Mouse (Mus musculus): ENCODE measurements around the gene Mapk1. TPM values are rescaled to one million over a fixed set of nuclear protein-coding genes. Genes with fewer than 3 reads are reported as not detected.
A peak's percentile ranks its signal among the peaks of the same experiment; 100 is the strongest.

Gene Mapk1
- polyA plus RNA-seq, 1 experiment from 2014 or later = 133 TPM

GRCm38 (mm10) chr16:17015853-17016230 is 32.7 kb downstream of the Mapk1 start:
- Histone ChIP-seq H3K4me2 (no peak overlapping the region), H3K4me1 (replicated peaks) (peaks cover 19% of the 10 kb centered on the region), H3K4me3 (no peak overlapping the region), H3K36me3 (peaks cover 43% of the 10 kb centered on the region), H3K9ac (no peak overlapping the region), H3K9me3 (replicated peaks) (no peaks in the 10 kb centered on the region), H3K27ac (ENCODE audit: poor library complexity, severe bottlenecking) (no peak overlapping the region), H3K27me3 (replicated peaks) (no peaks in the 10 kb centered on the region)
- WGBS = 88% methylated on average over 3 of the region's 3 CpGs
- ATAC-seq (ENCODE audit: insufficient number of reproducible peaks, low FRiP score) = no peak

DNA sequence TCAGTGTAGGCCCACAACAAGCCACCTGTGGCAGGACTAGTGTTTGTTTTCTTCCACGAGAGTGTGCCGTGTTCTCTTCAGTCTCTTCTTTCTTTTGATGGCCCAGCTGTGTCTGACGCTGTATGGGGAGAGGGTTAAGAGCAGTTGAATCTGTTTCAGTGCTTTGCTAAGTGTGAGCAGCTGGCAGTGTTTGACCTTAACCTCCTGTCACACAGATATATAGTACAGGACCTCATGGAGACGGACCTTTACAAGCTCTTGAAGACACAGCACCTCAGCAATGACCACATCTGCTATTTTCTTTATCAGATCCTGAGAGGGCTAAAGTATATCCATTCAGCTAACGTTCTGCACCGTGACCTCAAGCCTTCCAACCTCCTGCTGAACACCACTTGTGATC is 34.9 kb downstream of the Mapk1 start:
- Histone ChIP-seq H3K27ac (ENCODE audit: poor library complexity, severe bottlenecking) (no peak overlapping the region), H3K36me3 (peaks cover 53% of the 10 kb centered on the region), H3K9me3 (replicated peaks) (no peaks in the 10 kb centered on the region), H3K4me1 (replicated peaks) (peaks cover 13% of the 10 kb centered on the region), H3K27me3 (replicated peaks) (no peaks in the 10 kb centered on the region), H3K9ac (no peak overlapping the region), H3K4me3 (no peak overlapping the region), H3K4me2 (no peak overlapping the region)
- 64% methylated on average over 6 of the region's 6 CpGs for WGBS
- no peak for ATAC-seq (ENCODE audit: insufficient number of reproducible peaks, low FRiP score)

DNA sequence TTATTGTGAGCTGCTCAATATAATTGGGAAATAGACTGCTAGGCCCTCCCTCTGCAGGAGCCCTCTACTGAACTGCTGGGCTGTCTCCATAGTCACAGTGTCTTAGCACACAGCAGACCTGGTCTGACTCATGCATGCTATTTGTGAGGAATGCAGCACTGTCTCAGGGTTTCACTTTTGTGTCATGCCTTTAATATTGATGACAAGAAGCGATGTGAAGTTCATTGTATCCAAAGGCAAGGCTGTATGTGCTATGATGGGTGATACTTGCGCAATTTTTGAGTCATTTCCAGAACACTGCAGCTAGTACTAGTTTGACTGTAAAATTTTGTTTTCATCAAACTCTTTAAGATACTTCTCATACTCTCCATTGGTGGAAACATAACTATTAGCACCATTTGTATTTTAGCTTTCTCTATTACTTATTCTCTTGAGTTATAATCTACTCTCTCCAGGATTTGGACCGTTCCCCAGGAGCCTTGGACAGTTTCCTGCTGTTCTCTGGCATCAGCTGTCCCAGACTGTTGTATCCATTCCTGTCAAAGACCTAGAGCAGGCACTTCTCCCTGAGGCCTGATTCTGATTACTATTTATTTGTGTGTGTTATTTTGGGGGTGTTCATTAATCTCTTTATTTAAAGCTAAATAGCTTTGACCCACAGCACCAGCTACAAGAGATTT is 41.4 kb downstream of the Mapk1 start:
- Histone ChIP-seq H3K4me3 (no peak overlapping the region), H3K4me1 (replicated peaks) (0 out of 2 replicates have a peak, but pooled peaks cover 2% of the 10 kb centered on the region), H3K4me2 (no peak overlapping the region), H3K36me3 (peaks cover 75% of the 10 kb centered on the region), H3K9ac (no peak overlapping the region), H3K9me3 (replicated peaks) (no peaks in the 10 kb centered on the region), H3K27me3 (replicated peaks) (no peaks in the 10 kb centered on the region), H3K27ac (ENCODE audit: poor library complexity, severe bottlenecking) (no peak overlapping the region)
- ATAC-seq (ENCODE audit: insufficient number of reproducible peaks, low FRiP score) = no peak
- WGBS = 86% methylated on average over 3 of the region's 3 CpGs

DNA sequence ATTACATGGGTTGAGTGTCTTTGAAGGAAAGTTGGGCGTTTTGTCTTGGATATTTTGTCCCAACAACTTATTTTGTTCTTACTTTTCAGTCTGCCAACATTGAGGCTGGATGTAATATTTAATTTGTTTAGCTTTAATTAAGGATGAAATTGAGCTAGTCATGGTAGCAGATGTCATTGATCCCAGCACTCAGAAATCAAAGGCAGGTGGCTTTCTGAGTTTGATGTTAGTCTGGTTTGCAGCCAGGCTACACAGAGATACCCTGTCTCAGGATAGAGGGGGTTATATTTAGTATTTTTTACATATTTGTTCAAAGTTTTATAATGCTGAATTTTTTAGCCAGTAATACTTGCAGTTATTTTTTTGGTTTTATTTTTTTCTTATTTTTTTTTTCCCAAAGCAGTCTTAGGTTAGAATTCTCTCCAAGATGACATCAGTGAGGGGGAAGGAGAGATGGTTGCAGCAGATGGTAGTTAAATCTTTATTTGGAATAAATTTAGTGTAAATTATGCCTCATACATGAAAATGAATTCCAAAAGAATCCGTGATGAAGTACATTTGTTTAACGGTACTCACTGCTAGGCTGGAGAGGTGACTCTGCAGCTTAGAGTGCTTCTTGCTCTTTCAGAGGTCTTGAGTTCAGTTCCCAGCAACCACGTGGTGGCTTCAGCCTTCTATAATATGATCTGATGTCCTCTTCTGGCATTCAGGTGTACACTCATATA is 47.0 kb downstream of the Mapk1 start:
- no peaks in the 10 kb centered on the region for H3K4me1 ChIP-seq (replicated peaks)
- no peak overlapping the region for H3K4me3 ChIP-seq
- 89% methylated on average over 4 of the region's 4 CpGs for WGBS
- no peak for ATAC-seq (ENCODE audit: insufficient number of reproducible peaks, low FRiP score)
- H3K36me3 ChIP-seq = peaks cover 74% of the 10 kb centered on the region
- no peaks in the 10 kb centered on the region for H3K27me3 ChIP-seq (replicated peaks)
- H3K9ac ChIP-seq = no peak overlapping the region
- no peak overlapping the region for H3K27ac ChIP-seq (ENCODE audit: poor library complexity, severe bottlenecking)
- H3K9me3 ChIP-seq (replicated peaks) = no peaks in the 10 kb centered on the region
- H3K4me2 ChIP-seq = no peak overlapping the region

GRCm38 (mm10) chr16:17033754-17034153 is 50.6 kb downstream of the Mapk1 start:
- H3K4me2 ChIP-seq = no peak overlapping the region
- H3K36me3 ChIP-seq = peaks cover 74% of the 10 kb centered on the region
- H3K27ac ChIP-seq (ENCODE audit: poor library complexity, severe bottlenecking) = no peak overlapping the region
- 96% methylated on average over 2 of the region's 2 CpGs for WGBS
- H3K27me3 ChIP-seq (replicated peaks) = no peaks in the 10 kb centered on the region
- no peaks in the 10 kb centered on the region for H3K4me1 ChIP-seq (replicated peaks)
- H3K9me3 ChIP-seq (replicated peaks) = no peaks in the 10 kb centered on the region
- H3K4me3 ChIP-seq = no peak overlapping the region
- no peak overlapping the region for H3K9ac ChIP-seq
- ATAC-seq (ENCODE audit: insufficient number of reproducible peaks, low FRiP score) = no peak

DNA sequence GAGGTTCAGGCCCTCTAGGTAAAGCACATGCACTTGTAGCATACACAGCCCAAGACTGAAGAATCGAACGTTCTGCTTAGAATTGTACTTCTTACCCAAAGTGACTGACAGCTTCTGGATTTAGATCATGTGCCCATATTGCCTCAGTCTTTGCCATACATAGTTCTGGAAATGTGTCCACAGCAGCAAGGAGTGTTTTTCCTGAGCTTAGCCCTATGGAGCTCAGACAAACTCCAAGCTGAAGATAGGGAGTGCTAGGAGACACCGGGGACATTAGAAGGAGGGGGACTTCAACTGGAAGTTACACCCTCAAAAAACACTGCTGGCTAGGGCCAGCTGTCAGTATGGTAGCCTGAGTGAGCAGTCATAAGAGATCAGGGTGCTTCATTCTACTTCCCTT is 57.5 kb downstream of the Mapk1 start:
- ATAC-seq (ENCODE audit: insufficient number of reproducible peaks, low FRiP score) = no peak
- Histone ChIP-seq H3K4me2 (no peak overlapping the region), H3K4me1 (replicated peaks) (no peaks in the 10 kb centered on the region), H3K27ac (ENCODE audit: poor library complexity, severe bottlenecking) (no peak overlapping the region), H3K36me3 (peaks cover 90% of the 10 kb centered on the region), H3K9ac (no peak overlapping the region), H3K27me3 (replicated peaks) (no peaks in the 10 kb centered on the region), H3K9me3 (replicated peaks) (no peaks in the 10 kb centered on the region), H3K4me3 (no peak overlapping the region)
- 95% methylated on average over 3 of the region's 3 CpGs for WGBS

DNA sequence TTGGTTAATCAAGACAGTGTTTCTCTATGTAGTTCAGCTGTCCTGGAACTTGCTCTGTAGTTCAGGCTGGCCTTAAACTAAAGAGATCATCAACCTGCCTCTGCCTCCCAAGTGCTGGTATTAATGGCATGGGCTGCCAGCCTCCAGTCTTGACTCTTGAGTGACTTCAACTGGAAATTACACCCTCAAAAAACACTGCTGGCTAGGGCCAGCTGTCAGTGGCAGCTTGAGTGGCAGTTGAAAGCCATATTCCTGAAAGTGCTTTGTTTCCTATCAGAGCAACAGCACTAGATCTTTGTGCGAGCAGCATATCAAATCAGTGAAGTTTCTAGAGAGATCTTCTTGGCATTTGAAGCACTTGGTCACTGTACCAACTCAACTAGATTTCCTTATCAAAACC is 58.2 kb downstream of the Mapk1 start:
- Histone ChIP-seq H3K9me3 (replicated peaks) (no peaks in the 10 kb centered on the region), H3K9ac (no peak overlapping the region), H3K36me3 (peaks cover 91% of the 10 kb centered on the region), H3K27me3 (replicated peaks) (no peaks in the 10 kb centered on the region), H3K4me1 (replicated peaks) (no peaks in the 10 kb centered on the region), H3K4me3 (no peak overlapping the region), H3K27ac (ENCODE audit: poor library complexity, severe bottlenecking) (no peak overlapping the region), H3K4me2 (no peak overlapping the region)
- 78% methylated on average over 1 of the region's 1 CpGs for WGBS
- no peak for ATAC-seq (ENCODE audit: insufficient number of reproducible peaks, low FRiP score)

DNA sequence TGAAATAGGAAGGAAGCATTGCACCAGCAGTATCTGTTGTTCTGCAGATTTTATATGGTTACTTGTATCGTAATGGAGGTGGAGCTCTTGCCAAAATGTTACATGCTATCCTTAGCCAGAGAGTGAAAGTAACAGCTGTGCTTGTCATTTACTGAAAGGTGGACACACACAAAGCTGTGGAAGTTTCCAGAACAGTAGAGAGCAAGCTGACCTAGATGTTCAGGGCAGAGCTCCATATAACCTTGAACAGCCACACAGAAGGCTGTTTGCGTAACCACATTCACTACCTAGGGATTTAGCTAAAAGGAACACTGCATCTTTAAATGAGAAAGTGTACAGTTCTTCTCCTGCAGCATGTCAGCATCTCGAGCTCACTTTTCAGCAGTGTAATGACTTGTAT is 61.1 kb downstream of the Mapk1 start:
- ATAC-seq (ENCODE audit: insufficient number of reproducible peaks, low FRiP score) = no peak
- no peak overlapping the region for H3K27ac ChIP-seq (ENCODE audit: poor library complexity, severe bottlenecking)
- no peaks in the 10 kb centered on the region for H3K27me3 ChIP-seq (replicated peaks)
- no peak overlapping the region for H3K4me2 ChIP-seq
- no peaks in the 10 kb centered on the region for H3K4me1 ChIP-seq (replicated peaks)
- no peaks in the 10 kb centered on the region for H3K9me3 ChIP-seq (replicated peaks)
- H3K4me3 ChIP-seq = no peak overlapping the region
- no peak overlapping the region for H3K9ac ChIP-seq
- 90% methylated on average over 3 of the region's 3 CpGs for WGBS
- H3K36me3 ChIP-seq = peaks cover 89% of the 10 kb centered on the region

DNA sequence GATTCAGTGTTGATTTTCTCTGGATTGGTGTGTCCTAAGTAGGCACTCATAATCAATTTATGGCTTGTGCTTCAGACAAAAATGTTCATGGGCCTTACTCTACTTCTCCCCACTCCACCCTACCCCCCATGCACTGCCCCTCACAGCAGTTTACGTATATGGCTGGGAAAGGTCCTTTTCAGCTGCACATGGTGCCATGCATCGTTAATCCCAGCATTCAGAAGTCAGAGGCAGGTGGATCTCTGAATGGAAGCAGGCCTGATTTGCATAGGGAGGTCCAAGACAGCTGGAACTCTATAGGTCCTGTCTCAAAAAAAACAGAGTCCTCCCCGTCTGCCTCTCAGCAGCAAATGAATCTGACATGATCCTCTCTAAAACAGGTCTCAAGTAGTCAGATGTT is 62.1 kb downstream of the Mapk1 start:
- no peaks in the 10 kb centered on the region for H3K9me3 ChIP-seq (replicated peaks)
- H3K27ac ChIP-seq (ENCODE audit: poor library complexity, severe bottlenecking) = no peak overlapping the region
- ATAC-seq (ENCODE audit: insufficient number of reproducible peaks, low FRiP score) = no peak
- 80% methylated on average over 3 of the region's 3 CpGs for WGBS
- no peaks in the 10 kb centered on the region for H3K27me3 ChIP-seq (replicated peaks)
- H3K9ac ChIP-seq = no peak overlapping the region
- H3K4me3 ChIP-seq = no peak overlapping the region
- no peaks in the 10 kb centered on the region for H3K4me1 ChIP-seq (replicated peaks)
- peaks cover 89% of the 10 kb centered on the region for H3K36me3 ChIP-seq
- H3K4me2 ChIP-seq = no peak overlapping the region

GRCm38 (mm10) chr16:17049886-17050285 is 66.7 kb downstream of the Mapk1 start:
- H3K36me3 ChIP-seq = peaks cover 46% of the 10 kb centered on the region
- 85% methylated on average over 1 of the region's 1 CpGs for WGBS
- H3K27ac ChIP-seq (ENCODE audit: poor library complexity, severe bottlenecking) = no peak overlapping the region
- H3K4me2 ChIP-seq = no peak overlapping the region
- no peaks in the 10 kb centered on the region for H3K9me3 ChIP-seq (replicated peaks)
- no peak for ATAC-seq (ENCODE audit: insufficient number of reproducible peaks, low FRiP score)
- no peak overlapping the region for H3K9ac ChIP-seq
- no peak overlapping the region for H3K4me3 ChIP-seq
- H3K27me3 ChIP-seq (replicated peaks) = no peaks in the 10 kb centered on the region
- H3K4me1 ChIP-seq (replicated peaks) = peaks cover 8% of the 10 kb centered on the region

DNA sequence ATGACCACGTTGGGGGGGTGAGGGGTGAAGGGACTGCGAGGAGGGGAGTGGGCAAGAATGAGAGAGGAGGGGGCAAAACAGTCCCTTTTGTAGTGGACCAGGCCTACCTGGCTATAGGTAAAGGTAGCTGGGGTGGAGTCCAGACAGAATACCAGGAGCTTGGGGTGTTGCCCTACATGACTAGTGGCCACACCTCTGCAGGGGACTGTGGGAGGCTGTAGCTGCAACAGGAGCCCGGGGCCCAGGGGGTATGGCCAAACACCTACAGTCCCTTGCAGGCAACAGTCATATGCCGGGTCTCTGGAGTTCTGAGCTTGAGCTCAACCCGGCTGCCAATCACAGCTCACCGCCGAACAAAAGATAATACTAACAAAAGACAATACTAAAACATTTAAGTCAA is 68.9 kb downstream of the Mapk1 start:
- ATAC-seq (ENCODE audit: insufficient number of reproducible peaks, low FRiP score) = peak; percentile 24; the same call in 1 of the 2 replicates
- WGBS = 70% methylated on average over 7 of the region's 7 CpGs
- Histone ChIP-seq H3K9me3 (replicated peaks) (no peaks in the 10 kb centered on the region), H3K27me3 (replicated peaks) (no peaks in the 10 kb centered on the region), H3K9ac (no peak overlapping the region), H3K4me1 (replicated peaks) (peaks cover 8% of the 10 kb centered on the region), H3K4me2 (no peak overlapping the region), H3K27ac (ENCODE audit: poor library complexity, severe bottlenecking) (no peak overlapping the region), H3K36me3 (peaks cover 30% of the 10 kb centered on the region), H3K4me3 (no peak overlapping the region)
